Mouse (Mus musculus) cerebellum, adult 9-11 months (tissue): ENCODE results near the gene Mecr.

ENCODE experiments used
- DNase-seq: peaks from one replicate; pipeline ENCODE4 v3.0.0; 2022

Gene Mecr

GRCm38 (mm10) chr4:131897787-131898186, 54.5 kb downstream of the Mecr start:
- DNase-seq = no peak

- no peak for DNase-seq
These were observed 55.4 kb downstream of the Mecr start for GRCm38 (mm10) chr4:131898503-131899179.

- no peak for DNase-seq
These were observed 55.9 kb downstream of the Mecr start for GRCm38 (mm10) chr4:131899180-131899554.

- DNase-seq = no peak
These were observed 57.8 kb downstream of the Mecr start for GRCm38 (mm10) chr4:131901090-131901489.

GRCm38 (mm10) chr4:131904478-131904877, 61.2 kb downstream of the Mecr start:
- no peak for DNase-seq

GRCm38 (mm10) chr4:131906423-131906822, 63.2 kb downstream of the Mecr start:
- DNase-seq = no peak

GRCm38 (mm10) chr4:131907912-131908311, 64.6 kb downstream of the Mecr start:
- DNase-seq = no peak

GRCm38 (mm10) chr4:131910237-131910994, 67.1 kb downstream of the Mecr start:
- no peak for DNase-seq

GRCm38 (mm10) chr4:131911521-131911920, 68.3 kb downstream of the Mecr start:
- no peak for DNase-seq

- no peak for DNase-seq
These were observed 70.3 kb downstream of the Mecr start for GRCm38 (mm10) chr4:131913526-131913925.

GRCm38 (mm10) chr4:131914046-131914643, 70.9 kb downstream of the Mecr start:
- DNase-seq = no peak

GRCm38 (mm10) chr4:131914891-131915469, 71.7 kb downstream of the Mecr start:
- no peak for DNase-seq

- no peak for DNase-seq
These were observed 72.6 kb downstream of the Mecr start for GRCm38 (mm10) chr4:131915821-131916328.

GRCm38 (mm10) chr4:131916425-131916824, 73.2 kb downstream of the Mecr start:
- peak; percentile 61 for DNase-seq

- no peak for DNase-seq
These were observed 73.8 kb downstream of the Mecr start for GRCm38 (mm10) chr4:131917010-131917555.
